Mouse (Mus musculus): Measurements from ENCODE around the gene Zfp385a. TPM values are rescaled to one million over a fixed set of nuclear protein-coding genes. Genes with fewer than 3 reads are reported as not detected.

Gene Zfp385a
- total and polyA plus RNA-seq, 3 experiments, result 4.4 to 54.0 TPM; not detected in 1

GRCm38 (mm10) chr15:103323070-103323454, 16.8 kb downstream of the Zfp385a start:
- H3K27me3 ChIP-seq (ENCODE audit: control insufficient read depth in 1 of 2, insufficient read depth in 2 of 2, low read length in 2 of 2), result no peaks in the 10 kb centered on the region
- H3K4me1 ChIP-seq (ENCODE audit: control insufficient read depth in 1 of 2, insufficient read depth in 2 of 2, low read length in 2 of 2), result no peaks in the 10 kb centered on the region
- no peaks in the 10 kb centered on the region for H3K9me3 ChIP-seq (replicated peaks; ENCODE audit: insufficient read depth, low read length)
- H3K27ac ChIP-seq (ENCODE audit: control insufficient read depth, low read depth, low read length), result no peak overlapping the region
- no peak for TF ChIP-seq E2F4 (IDR thresholded peaks at IDR 0.05; ENCODE audit: borderline replicate concordance, low read depth, low read length)
- TF ChIP-seq TCF12 (IDR thresholded peaks at IDR 0.05; ENCODE audit: low read depth, low read length), result no peak
- no peak for TF ChIP-seq POLR2A (IDR thresholded peaks at IDR 0.05; ENCODE audit: control insufficient read depth in 1 of 2, insufficient read depth in 1 of 2, low read depth in 1 of 2, low read length in 2 of 2, poor library complexity in 1 of 2)
- no peak for TF ChIP-seq EP300 (IDR thresholded peaks at IDR 0.05; ENCODE audit: low read depth in 1 of 2, low read length in 2 of 2)
- TF ChIP-seq HCFC1 (IDR thresholded peaks at IDR 0.05; ENCODE audit: low read depth, low read length), result no peak
- TF ChIP-seq MYC (IDR thresholded peaks at IDR 0.05; ENCODE audit: low read depth, low read length), result no peak
- no peak for TF ChIP-seq TBP (IDR thresholded peaks at IDR 0.05; ENCODE audit: low read depth, low read length)
- no peak for TF ChIP-seq UBTF (IDR thresholded peaks at IDR 0.05; ENCODE audit: borderline replicate concordance, insufficient read depth, low read depth, low read length)
- TF ChIP-seq MAFK (IDR thresholded peaks at IDR 0.05; ENCODE audit: borderline replicate concordance, low read depth, low read length), result no peak
- TF ChIP-seq CHD2 (IDR thresholded peaks at IDR 0.05; ENCODE audit: low read length), result no peak
- TF ChIP-seq MXI1 (IDR thresholded peaks at IDR 0.05; ENCODE audit: low read depth, low read length), result no peak
- TF ChIP-seq ZMIZ1 (IDR thresholded peaks at IDR 0.05; ENCODE audit: low read depth, low read length), result no peak
- TF ChIP-seq RCOR1 (IDR thresholded peaks at IDR 0.05; ENCODE audit: low read depth, low read length), result no peak
- no peak for TF ChIP-seq NELFE (IDR thresholded peaks at IDR 0.05; ENCODE audit: low read depth, low read length)
- no peak overlapping the region for H3K9ac ChIP-seq (ENCODE audit: control insufficient read depth, low read depth, low read length, poor library complexity, severe bottlenecking)
- DNase-seq (ENCODE audit: low read depth, low spot score), result no peak
- no peaks in the 10 kb centered on the region for H3K79me2 ChIP-seq (ENCODE audit: control insufficient read depth, insufficient read depth, low read length, poor library complexity)
- no peak overlapping the region for H3K4me3 ChIP-seq (ENCODE audit: control insufficient read depth in 1 of 2, insufficient read depth in 1 of 2, low read depth in 2 of 2, low read length in 2 of 2)
- no peaks in the 10 kb centered on the region for H3K36me3 ChIP-seq (ENCODE audit: control insufficient read depth in 1 of 2, insufficient read depth in 2 of 2, low read length in 2 of 2)

- no peaks in the 10 kb centered on the region; a peak in 1 of 4 replicates for H3K36me3 ChIP-seq (ENCODE audit: control insufficient read depth in 1 of 2, insufficient read depth in 2 of 2, low read length in 2 of 2)
- H3K27ac ChIP-seq (ENCODE audit: control insufficient read depth, low read depth, low read length), result no peak overlapping the region
- no peaks in the 10 kb centered on the region for H3K27me3 ChIP-seq (ENCODE audit: control insufficient read depth in 1 of 2, insufficient read depth in 2 of 2, low read length in 2 of 2)
- H3K4me3 ChIP-seq (ENCODE audit: control insufficient read depth in 1 of 2, insufficient read depth in 1 of 2, low read depth in 2 of 2, low read length in 2 of 2), result no peak overlapping the region
- no peak for DNase-seq (ENCODE audit: low read depth, low spot score)
- TF ChIP-seq MYB (IDR thresholded peaks at IDR 0.05; ENCODE audit: low read depth, low read length), result no peak
- no peak for TF ChIP-seq NELFE (IDR thresholded peaks at IDR 0.05; ENCODE audit: low read depth, low read length)
- TF ChIP-seq GABPA (IDR thresholded peaks at IDR 0.05; ENCODE audit: low read depth, low read length), result no peak
- TF ChIP-seq RCOR1 (IDR thresholded peaks at IDR 0.05; ENCODE audit: low read depth, low read length), result no peak
- no peak for TF ChIP-seq SIN3A (IDR thresholded peaks at IDR 0.05; ENCODE audit: low read length)
- TF ChIP-seq ELF1 (IDR thresholded peaks at IDR 0.05; ENCODE audit: low read depth, low read length), result no peak
- no peak for TF ChIP-seq KAT2A (conservative IDR thresholded peaks at IDR 0.05; ENCODE audit: low read depth, low read length)
- TF ChIP-seq ETS1 (IDR thresholded peaks at IDR 0.05; ENCODE audit: low read depth, low read length), result no peak
- TF ChIP-seq MAFK (IDR thresholded peaks at IDR 0.05; ENCODE audit: borderline replicate concordance, low read depth, low read length), result no peak
- TF ChIP-seq CHD1 (IDR thresholded peaks at IDR 0.05; ENCODE audit: low read depth, low read length), result no peak
- no peak for TF ChIP-seq ZMIZ1 (IDR thresholded peaks at IDR 0.05; ENCODE audit: low read depth, low read length)
- TF ChIP-seq MAZ (IDR thresholded peaks at IDR 0.05; ENCODE audit: low read depth, low read length), result no peak
- no peak for TF ChIP-seq MYC (IDR thresholded peaks at IDR 0.05; ENCODE audit: low read depth, low read length)
- TF ChIP-seq TBP (IDR thresholded peaks at IDR 0.05; ENCODE audit: low read depth, low read length), result no peak
- no peak for TF ChIP-seq RAD21 (IDR thresholded peaks at IDR 0.05; ENCODE audit: low read depth, low read length)
- TF ChIP-seq CTCF (IDR thresholded peaks at IDR 0.05 in 2 of 3, conservative IDR thresholded peaks at IDR 0.05 in 1 of 3; ENCODE audit: control insufficient read depth in 1 of 3, insufficient read depth in 1 of 3, low read depth in 2 of 3, low read length in 3 of 3, poor library complexity in 1 of 3, severe bottlenecking in 1 of 3), result no peak
- TF ChIP-seq HCFC1 (IDR thresholded peaks at IDR 0.05; ENCODE audit: low read depth, low read length), result no peak
- TF ChIP-seq CHD2 (IDR thresholded peaks at IDR 0.05; ENCODE audit: low read length), result no peak
- no peak for TF ChIP-seq TAL1 (IDR thresholded peaks at IDR 0.05; ENCODE audit: low read length)
- TF ChIP-seq BHLHE40 (IDR thresholded peaks at IDR 0.05; ENCODE audit: borderline replicate concordance, low read depth, low read length), result no peak
- no peak overlapping the region for H3K9ac ChIP-seq (ENCODE audit: control insufficient read depth, low read depth, low read length, poor library complexity, severe bottlenecking)
- no peaks in the 10 kb centered on the region for H3K79me2 ChIP-seq (ENCODE audit: control insufficient read depth, insufficient read depth, low read length, poor library complexity)
- no peaks in the 10 kb centered on the region for H3K4me1 ChIP-seq (ENCODE audit: control insufficient read depth in 1 of 2, insufficient read depth in 2 of 2, low read length in 2 of 2)
- H3K9me3 ChIP-seq (replicated peaks; ENCODE audit: insufficient read depth, low read length), result no peaks in the 10 kb centered on the region
These were observed 17.5 kb downstream of the Zfp385a start for GRCm38 (mm10) chr15:103322396-103322795.

Measured in MEL (cell line).